11 mouse cellular contexts compared by ENCODE assay signal in genomic region chr12:82467234-82467633, GRCm38 (mm10).
"Had no signal": no experiment of that assay in that cellular context is flagged by ENCODE, and none has a peak within 500 bp of the region (broad histone marks: within the 10 kb centered on the region; RNA-seq: fewer than 3 reads in every experiment).

No protein-coding gene starts in this region.

- H3K27ac ChIP-seq: lung, embryonic 15.5 days; macrophage; midbrain, embryonic 13.5 days; midbrain, embryonic 15.5 days; neural tube, embryonic 12.5 days; stomach, embryonic 15.5 days; stomach, postnatal 0 days had no signal

- H3K36me3 ChIP-seq: lung, embryonic 15.5 days; midbrain, embryonic 13.5 days; midbrain, embryonic 15.5 days; neural tube, embryonic 12.5 days; stomach, embryonic 15.5 days had no signal

- ATAC-seq: midbrain, embryonic 13.5 days; midbrain, embryonic 15.5 days had no signal

- DNase-seq: thymus, adult 2 months; thymus, postnatal 25 days had no signal

- H3K27me3 ChIP-seq: lung, embryonic 15.5 days; midbrain, embryonic 13.5 days; midbrain, embryonic 15.5 days; neural tube, embryonic 12.5 days; stomach, embryonic 15.5 days had no signal

- H3K4me2 ChIP-seq: lung, embryonic 15.5 days; midbrain, embryonic 11.5 days; midbrain, embryonic 13.5 days; midbrain, embryonic 15.5 days; neural tube, embryonic 12.5 days; stomach, embryonic 15.5 days had no signal

- H3K9ac ChIP-seq: lung, embryonic 15.5 days; midbrain, embryonic 13.5 days; midbrain, embryonic 15.5 days; neural tube, embryonic 12.5 days; stomach, embryonic 15.5 days had no signal

- H3K4me3 ChIP-seq: lung, embryonic 15.5 days; megakaryocyte, embryonic 14.5 days; midbrain, embryonic 13.5 days; midbrain, embryonic 15.5 days; neural tube, embryonic 12.5 days; stomach, embryonic 15.5 days had no signal

- H3K4me1 ChIP-seq: neural tube, embryonic 12.5 days had no signal

- H3K9me3 ChIP-seq: lung, embryonic 15.5 days; megakaryocyte, embryonic 14.5 days; midbrain, embryonic 13.5 days; midbrain, embryonic 15.5 days; neural tube, embryonic 12.5 days; stomach, embryonic 15.5 days had no signal
